Mouse (Mus musculus): Measurements from ENCODE around the gene Mrrf. TPM values are rescaled to one million over a fixed set of nuclear protein-coding genes. Genes with fewer than 3 reads are reported as not detected.
A peak's percentile ranks its signal among the peaks of the same experiment; 100 is the strongest.

Mrrf gene
- polyA plus RNA-seq (2012; rRNA removed) = 23.7 and 33.5 TPM in 2 replicates

GRCm38 (mm10) chr2:36136300-36136941 lies at the start of gene Mrrf, which contains the start of gene Rbm18:
Gene Mrrf, plus strand, starts transcription at chr2:36136389.
Gene Rbm18, minus strand, starts transcription at chr2:36136773.
- peak; percentile 88 for TF ChIP-seq POLR2A (IDR thresholded peaks at IDR 0.05; ENCODE audit: borderline replicate concordance, extremely low read depth, insufficient read depth, insufficient read length, poor library complexity, severe bottlenecking)
- no peak for TF ChIP-seq CTCF (IDR thresholded peaks at IDR 0.05; ENCODE audit: borderline replicate concordance, extremely low read depth, insufficient read depth, insufficient read length)
- peak; percentile 95 for DNase-seq (ENCODE audit: low read depth)

- no peak for TF ChIP-seq CTCF (IDR thresholded peaks at IDR 0.05; ENCODE audit: borderline replicate concordance, extremely low read depth, insufficient read depth, insufficient read length)
- TF ChIP-seq POLR2A (IDR thresholded peaks at IDR 0.05; ENCODE audit: borderline replicate concordance, extremely low read depth, insufficient read depth, insufficient read length, poor library complexity, severe bottlenecking) = no peak
- peak; percentile 47 for DNase-seq (ENCODE audit: low read depth)
Measured at GRCm38 (mm10) chr2:36089190-36089589, 47.0 kb upstream of the Mrrf start.

GRCm38 (mm10) chr2:36090853-36091741 lies 45.1 kb upstream of the Mrrf start:
- TF ChIP-seq POLR2A (IDR thresholded peaks at IDR 0.05; ENCODE audit: borderline replicate concordance, extremely low read depth, insufficient read depth, insufficient read length, poor library complexity, severe bottlenecking) (no peak), CTCF (IDR thresholded peaks at IDR 0.05; ENCODE audit: borderline replicate concordance, extremely low read depth, insufficient read depth, insufficient read length) (no peak)
- DNase-seq (ENCODE audit: low read depth) = peak; percentile 77

GRCm38 (mm10) chr2:36092748-36093147 lies 43.4 kb upstream of the Mrrf start:
- TF ChIP-seq POLR2A (IDR thresholded peaks at IDR 0.05; ENCODE audit: borderline replicate concordance, extremely low read depth, insufficient read depth, insufficient read length, poor library complexity, severe bottlenecking) (no peak), CTCF (IDR thresholded peaks at IDR 0.05; ENCODE audit: borderline replicate concordance, extremely low read depth, insufficient read depth, insufficient read length) (no peak)
- no peak for DNase-seq (ENCODE audit: low read depth)

- no peak for DNase-seq (ENCODE audit: low read depth)
- TF ChIP-seq CTCF (IDR thresholded peaks at IDR 0.05; ENCODE audit: borderline replicate concordance, extremely low read depth, insufficient read depth, insufficient read length) = no peak
- TF ChIP-seq POLR2A (IDR thresholded peaks at IDR 0.05; ENCODE audit: borderline replicate concordance, extremely low read depth, insufficient read depth, insufficient read length, poor library complexity, severe bottlenecking) = no peak
Measured at GRCm38 (mm10) chr2:36093301-36093700, 42.9 kb upstream of the Mrrf start.

- no peak for DNase-seq (ENCODE audit: low read depth)
- no peak for TF ChIP-seq POLR2A (IDR thresholded peaks at IDR 0.05; ENCODE audit: borderline replicate concordance, extremely low read depth, insufficient read depth, insufficient read length, poor library complexity, severe bottlenecking)
- no peak for TF ChIP-seq CTCF (IDR thresholded peaks at IDR 0.05; ENCODE audit: borderline replicate concordance, extremely low read depth, insufficient read depth, insufficient read length)
Measured at GRCm38 (mm10) chr2:36093914-36094475, 42.2 kb upstream of the Mrrf start.

GRCm38 (mm10) chr2:36097129-36097815 lies 38.9 kb upstream of the Mrrf start:
- no peak for DNase-seq (ENCODE audit: low read depth)

DNA sequence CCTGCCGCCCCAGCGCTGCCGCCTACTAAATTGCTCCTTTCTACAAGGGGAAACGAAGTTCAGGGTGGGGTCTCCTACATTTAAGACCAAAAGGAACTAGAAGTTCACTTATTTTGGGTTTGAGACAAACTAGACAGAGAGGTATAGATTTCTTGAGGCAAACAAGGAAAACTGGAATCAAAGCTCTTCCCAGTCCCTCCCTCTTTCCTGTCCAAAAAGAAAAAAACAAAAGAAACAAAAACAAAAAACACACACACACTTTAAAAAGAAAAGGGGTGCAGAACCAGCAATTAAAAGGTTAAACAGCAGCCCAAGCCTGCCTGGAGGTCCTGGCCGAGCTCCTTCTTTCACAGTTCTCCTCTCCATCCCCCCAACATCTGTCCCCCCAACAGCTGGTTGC lies 38.2 kb upstream of the Mrrf start:
- TF ChIP-seq CTCF (IDR thresholded peaks at IDR 0.05; ENCODE audit: borderline replicate concordance, extremely low read depth, insufficient read depth, insufficient read length) (no peak), POLR2A (IDR thresholded peaks at IDR 0.05; ENCODE audit: borderline replicate concordance, extremely low read depth, insufficient read depth, insufficient read length, poor library complexity, severe bottlenecking) (no peak)
- DNase-seq (ENCODE audit: low read depth) = no peak

More at GRCm38 (mm10) chr2:36097129-36097815, 38.9 kb upstream of the Mrrf start:
- TF ChIP-seq POLR2A (IDR thresholded peaks at IDR 0.05; ENCODE audit: borderline replicate concordance, extremely low read depth, insufficient read depth, insufficient read length, poor library complexity, severe bottlenecking) (no peak), CTCF (IDR thresholded peaks at IDR 0.05; ENCODE audit: borderline replicate concordance, extremely low read depth, insufficient read depth, insufficient read length) (no peak)

DNA sequence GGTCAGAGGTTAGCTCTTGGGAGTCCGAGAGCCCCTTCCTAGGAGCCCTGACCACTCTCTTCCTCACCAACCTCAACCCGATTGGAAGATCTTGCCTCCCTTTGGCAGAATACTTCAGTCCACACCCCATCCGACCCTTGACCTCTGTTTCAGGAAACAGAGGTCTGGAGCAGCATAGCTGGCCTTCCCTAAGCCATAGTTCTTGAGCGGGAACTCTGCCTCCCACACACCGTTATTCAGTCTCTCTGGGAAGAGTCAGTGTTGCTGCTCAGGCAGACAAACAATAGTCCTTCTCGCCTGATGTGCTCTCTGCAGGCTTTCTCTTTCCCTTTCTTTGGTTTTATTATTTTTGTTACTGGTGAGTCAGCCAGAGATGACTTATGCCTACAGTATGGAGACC lies 36.5 kb upstream of the Mrrf start:
- DNase-seq (ENCODE audit: low read depth) = no peak
- TF ChIP-seq CTCF (IDR thresholded peaks at IDR 0.05; ENCODE audit: borderline replicate concordance, extremely low read depth, insufficient read depth, insufficient read length) (no peak), POLR2A (IDR thresholded peaks at IDR 0.05; ENCODE audit: borderline replicate concordance, extremely low read depth, insufficient read depth, insufficient read length, poor library complexity, severe bottlenecking) (no peak)

GRCm38 (mm10) chr2:36101866-36102558 lies 34.2 kb upstream of the Mrrf start:
- no peak for TF ChIP-seq POLR2A (IDR thresholded peaks at IDR 0.05; ENCODE audit: borderline replicate concordance, extremely low read depth, insufficient read depth, insufficient read length, poor library complexity, severe bottlenecking)
- TF ChIP-seq CTCF (IDR thresholded peaks at IDR 0.05; ENCODE audit: borderline replicate concordance, extremely low read depth, insufficient read depth, insufficient read length) = no peak
- DNase-seq (ENCODE audit: low read depth) = no peak
